Mouse (Mus musculus) heart, postnatal 25 days (tissue): Measurements from ENCODE around the gene Atg9a. TPM values are rescaled to one million over a fixed set of nuclear protein-coding genes. Genes with fewer than 3 reads are reported as not detected.

ENCODE experiments used
- DNase-seq: peaks from one replicate; pipeline ENCODE4 v3.0.0; 2022; ENCODE audit warnings: low spot score
- intact Hi-C: fragments of 180-260 bp; cut with DNase I; formaldehyde crosslinking; loops from one replicate; pipeline ENCODE4 v1.15.1; 2025
- microRNA-seq: library from miRNA; unstranded; fragments of <30 nt; microRNA quantifications from one replicate; pipeline ENCODE4 v1.2.0, GENCODE M21; 2022
- total RNA-seq, 2 experiments: library from RNA; stranded (reverse); gene quantifications; 2 replicates each; pipeline ENCODE4 v1.2.3; 2021

Atg9a gene
- total RNA-seq, 2 experiments from 2014 or later: 68.2 to 72.9 TPM

DNA sequence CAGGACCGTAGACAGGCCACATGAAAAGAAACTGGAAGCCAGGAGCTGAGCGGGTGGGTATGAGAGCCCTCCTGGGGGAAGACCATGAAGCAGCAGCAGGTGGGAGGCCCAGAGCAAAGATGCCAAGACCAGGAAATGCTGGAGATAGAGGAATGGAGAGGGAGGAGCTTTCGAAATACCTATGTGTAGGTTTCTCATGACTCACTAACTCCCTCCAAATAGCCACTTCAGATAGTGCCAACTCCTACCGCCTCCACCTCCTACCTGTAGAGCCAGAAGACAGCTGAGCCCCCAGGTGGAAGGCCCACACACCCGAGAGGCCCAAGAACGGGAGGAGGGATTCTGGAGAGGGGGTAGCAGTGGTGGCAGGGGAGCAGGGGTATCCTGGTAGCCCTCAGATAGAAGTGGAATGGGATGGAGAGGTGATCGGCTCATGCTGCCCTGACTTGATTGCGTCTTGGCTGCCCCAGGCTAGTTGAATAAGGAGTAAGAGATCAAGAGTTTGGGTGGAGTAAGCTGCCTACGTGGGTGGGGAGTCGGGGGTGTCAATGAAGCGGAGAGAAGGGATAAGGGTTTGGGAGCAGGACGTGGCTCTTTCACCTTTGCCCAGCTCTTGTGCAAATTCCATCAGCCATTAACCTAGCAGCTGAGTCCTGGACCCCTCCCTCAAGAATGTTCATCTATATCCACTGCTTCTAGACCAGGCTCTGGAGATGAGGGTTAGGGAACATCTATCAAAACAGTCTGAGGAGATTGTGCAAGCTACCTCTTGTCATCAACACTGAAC, 58.4 kb downstream of the Atg9a start, which contains the start of gene Slc23a3:
Gene Slc23a3 (minus strand): TSS at position 470 of the 787 bp plus-strand sequence.
- DNase-seq: no peak
- intact Hi-C loops: no loop called here

Small RNA genes within 50 kb of the gene (microRNA-seq; reads per million reads assigned to microRNA genes)
- gene Gm27943: not detected

Other genes with a start within 250 kb of the Atg9a start
- gene Ihh, start 240.5 kb downstream of the Atg9a start, total RNA-seq: under 1 TPM in 1 of 2 experiments, not detected in 1; 0.11 TPM
- 1 to 10 TPM; 3.9 to 4.0 TPM for gene Nhej1, start 67.0 kb downstream of the Atg9a start, total RNA-seq
- 1 to 10 TPM in 1 of 2 experiments, under 1 TPM in 1; 0.86 to 1.1 TPM for gene Slc23a3, start 58.3 kb downstream of the Atg9a start, total RNA-seq
- gene Cnppd1, start 49.5 kb downstream of the Atg9a start, total RNA-seq: 10 to 100 TPM; 21.3 to 23.7 TPM
- gene Retreg2, start 49.4 kb downstream of the Atg9a start, total RNA-seq: 10 to 100 TPM; 19.5 to 23.5 TPM
- gene Zfand2b, start 23.6 kb downstream of the Atg9a start, total RNA-seq: 10 to 100 TPM; 14.2 to 15.3 TPM
- 10 to 100 TPM; 26.1 to 29.6 TPM for gene Abcb6, start 11.8 kb downstream of the Atg9a start, total RNA-seq
- gene Ankzf1, start within 50 bp of the Atg9a start, total RNA-seq: 10 to 100 TPM; 11.2 to 12.9 TPM
- gene Glb1l, start 18.6 kb upstream of the Atg9a start, total RNA-seq: 1 to 10 TPM; 2.3 to 4.0 TPM
- 10 to 100 TPM; 45.2 to 48.8 TPM for gene Stk16, start 18.6 kb upstream of the Atg9a start, total RNA-seq
- 1,000 to 10,000 TPM; 1,036 to 1,088 TPM for gene Tuba4a, start 27.7 kb upstream of the Atg9a start, total RNA-seq
- not detected for gene A630095N17Rik, start 39.9 kb upstream of the Atg9a start, total RNA-seq
- 100 to 1,000 TPM in 1 of 2 experiments, 10 to 100 TPM in 1; 90.4 to 100 TPM for gene Dnajb2, start 44.2 kb upstream of the Atg9a start, total RNA-seq
- gene Ptprn, start 72.3 kb upstream of the Atg9a start, total RNA-seq: under 1 TPM; 0.86 to 0.92 TPM
- gene Resp18, start 86.2 kb upstream of the Atg9a start, total RNA-seq: not detected
- 10 to 100 TPM; 81.8 to 82.7 TPM for gene Dnpep, start 125.8 kb upstream of the Atg9a start, total RNA-seq
- gene Des, start 168.1 kb upstream of the Atg9a start, total RNA-seq: 1,000 to 10,000 TPM; 1,261 to 1,294 TPM
- gene Speg, start 183.1 kb upstream of the Atg9a start, total RNA-seq: 100 to 1,000 TPM; 141 to 144 TPM
- 10 to 100 TPM; 36.6 to 37.3 TPM for gene Gmppa, start 243.7 kb upstream of the Atg9a start, total RNA-seq